Mouse (Mus musculus) hindbrain, embryonic 12.5 days (tissue): ENCODE data around the gene Lrrc27. TPM values are rescaled to one million over a fixed set of nuclear protein-coding genes. Genes with fewer than 3 reads are reported as not detected.

Source experiments
- ATAC-seq: fragments of 200-750 bp; cut with Nextera tagmentation; 2 replicates; pipeline ENCODE4 v1.8.0; 2017; ENCODE audit warnings: moderate TSS enrichment; ENCODE audit not compliant: low FRiP score
- H3K27ac ChIP-seq: fragments of 300-500 bp; sonication (generic); 2 replicates; pipeline ENCODE4 v1.5.1; 2016; ENCODE audit warnings: mild to moderate bottlenecking
- H3K27me3 ChIP-seq: fragments of 300-500 bp; sonication (generic); 2 replicates; pipeline ENCODE4 v1.6.1; 2016; ENCODE audit warnings: mild to moderate bottlenecking
- H3K36me3 ChIP-seq: fragments of 300-500 bp; sonication (generic); 2 replicates; pipeline ENCODE4 v1.6.1; 2016; ENCODE audit warnings: mild to moderate bottlenecking
- H3K4me1 ChIP-seq: fragments of 300-500 bp; sonication (generic); 2 replicates; pipeline ENCODE4 v1.6.1; 2016
- H3K4me2 ChIP-seq: fragments of 300-500 bp; sonication (generic); replicated peaks from 2 replicates; pipeline ENCODE4 v1.6.1; 2016; ENCODE audit warnings: mild to moderate bottlenecking
- H3K4me3 ChIP-seq: fragments of 300-500 bp; sonication (generic); 2 replicates; pipeline ENCODE4 v1.5.1; 2016; ENCODE audit warnings: mild to moderate bottlenecking
- H3K9ac ChIP-seq: fragments of 300-500 bp; sonication (generic); 2 replicates; pipeline ENCODE4 v1.6.1; 2016; ENCODE audit warnings: mild to moderate bottlenecking, moderate library complexity
- H3K9me3 ChIP-seq: fragments of 300-500 bp; sonication (generic); replicated peaks from 2 replicates; pipeline ENCODE4 v1.6.1; 2016; ENCODE audit warnings: mild to moderate bottlenecking
- WGBS: fragments of 180-500 bp; shearing (Covaris S2); methylation state at CpG from one replicate; pipeline ENCODE4 v1.1.7; 2016; 5-methylcytosine and 5-hydroxymethylcytosine counted together
- polyA plus RNA-seq: library from polyadenylated mRNA; unstranded; fragments of >200 nt; fragmentation: Nextera tagmentation; extraction: Ambion mirVana; gene quantifications from 2 replicates; pipeline ENCODE4 v1.2.1, GENCODE M21; 2016

Lrrc27 gene
- polyA plus RNA-seq, 1 experiment from 2014 or later: 3.2 TPM

GRCm38 (mm10) chr7:139215516-139215915, 2.7 kb downstream of the Lrrc27 start:
- ATAC-seq: no peak
- no peaks in the 10 kb centered on the region for H3K9me3 ChIP-seq
- no peak overlapping the region for H3K4me3 ChIP-seq
- peaks cover 12% of the 10 kb centered on the region for H3K4me1 ChIP-seq
- H3K27ac ChIP-seq: no peak overlapping the region
- no peak overlapping the region for H3K9ac ChIP-seq
- WGBS: 69% methylated on average over 1 of the region's 1 CpGs
- no peaks in the 10 kb centered on the region for H3K36me3 ChIP-seq
- H3K27me3 ChIP-seq: no peaks in the 10 kb centered on the region
- H3K4me2 ChIP-seq: no peak overlapping the region

GRCm38 (mm10) chr7:139215946-139216345, 3.2 kb downstream of the Lrrc27 start:
- H3K4me3 ChIP-seq: no peak overlapping the region
- no peaks in the 10 kb centered on the region for H3K9me3 ChIP-seq
- WGBS: 92% methylated on average over 7 of the region's 7 CpGs
- peaks cover 12% of the 10 kb centered on the region for H3K4me1 ChIP-seq
- H3K9ac ChIP-seq: no peak overlapping the region
- H3K36me3 ChIP-seq: no peaks in the 10 kb centered on the region
- H3K4me2 ChIP-seq: no peak overlapping the region
- H3K27ac ChIP-seq: no peak overlapping the region
- H3K27me3 ChIP-seq: no peaks in the 10 kb centered on the region
- ATAC-seq: no peak

GRCm38 (mm10) chr7:139216464-139216863, 3.7 kb downstream of the Lrrc27 start:
- Histone ChIP-seq H3K4me3 (no peak overlapping the region), H3K27ac (no peak overlapping the region), H3K9me3 (no peaks in the 10 kb centered on the region), H3K9ac (no peak overlapping the region), H3K4me2 (no peak overlapping the region), H3K4me1 (peaks cover 12% of the 10 kb centered on the region), H3K27me3 (no peaks in the 10 kb centered on the region), H3K36me3 (no peaks in the 10 kb centered on the region)
- no peak for ATAC-seq
- WGBS: 90% methylated on average over 9 of the region's 9 CpGs

- H3K4me1 ChIP-seq: peaks cover 10% of the 10 kb centered on the region
- no peak for ATAC-seq
- WGBS: 84% methylated on average over 7 of the region's 7 CpGs
Observed at GRCm38 (mm10) chr7:139217046-139217445, 4.3 kb downstream of the Lrrc27 start.

GRCm38 (mm10) chr7:139218641-139219415, 6.0 kb downstream of the Lrrc27 start:
- Histone ChIP-seq H3K27me3 (no peaks in the 10 kb centered on the region), H3K9ac (no peak overlapping the region), H3K36me3 (no peaks in the 10 kb centered on the region), H3K9me3 (no peaks in the 10 kb centered on the region), H3K4me2 (no peak overlapping the region), H3K4me1 (no peaks in the 10 kb centered on the region; the same call in none of the 2 replicates), H3K4me3 (no peak overlapping the region), H3K27ac (no peak overlapping the region)
- no peak for ATAC-seq
- 70% methylated on average over 6 of the region's 6 CpGs for WGBS

More at GRCm38 (mm10) chr7:139217046-139217445, 4.3 kb downstream of the Lrrc27 start:
- Histone ChIP-seq H3K4me2 (no peak overlapping the region), H3K4me3 (no peak overlapping the region), H3K36me3 (no peaks in the 10 kb centered on the region), H3K9me3 (no peaks in the 10 kb centered on the region), H3K27ac (no peak overlapping the region), H3K27me3 (no peaks in the 10 kb centered on the region), H3K9ac (no peak overlapping the region)

GRCm38 (mm10) chr7:139219486-139219885, 6.7 kb downstream of the Lrrc27 start:
- Histone ChIP-seq H3K27ac (no peak overlapping the region), H3K36me3 (no peaks in the 10 kb centered on the region), H3K4me2 (no peak overlapping the region), H3K4me1 (no peaks in the 10 kb centered on the region; the same call in none of the 2 replicates), H3K9me3 (no peaks in the 10 kb centered on the region), H3K27me3 (no peaks in the 10 kb centered on the region), H3K9ac (no peak overlapping the region), H3K4me3 (no peak overlapping the region)
- WGBS: 84% methylated on average over 5 of the region's 5 CpGs
- ATAC-seq: no peak

- H3K9me3 ChIP-seq: no peaks in the 10 kb centered on the region
- H3K4me2 ChIP-seq: no peak overlapping the region
- ATAC-seq: no peak
- H3K9ac ChIP-seq: no peak overlapping the region
- no peak overlapping the region for H3K27ac ChIP-seq
- H3K36me3 ChIP-seq: no peaks in the 10 kb centered on the region
- WGBS: 42% methylated on average over 2 of the region's 2 CpGs
- no peaks in the 10 kb centered on the region; the same call in none of the 2 replicates for H3K4me1 ChIP-seq
- no peak overlapping the region for H3K4me3 ChIP-seq
- no peaks in the 10 kb centered on the region for H3K27me3 ChIP-seq
Observed at GRCm38 (mm10) chr7:139220303-139220702, 7.5 kb downstream of the Lrrc27 start.

GRCm38 (mm10) chr7:139221072-139221471, 8.3 kb downstream of the Lrrc27 start:
- WGBS: 86% methylated on average over 5 of the region's 5 CpGs

GRCm38 (mm10) chr7:139221856-139222255, 9.1 kb downstream of the Lrrc27 start:
- no peak for ATAC-seq
- H3K9me3 ChIP-seq: no peaks in the 10 kb centered on the region
- no peak overlapping the region for H3K4me2 ChIP-seq
- H3K4me3 ChIP-seq: no peak overlapping the region
- H3K36me3 ChIP-seq: no peaks in the 10 kb centered on the region
- no peak overlapping the region for H3K27ac ChIP-seq
- WGBS: 61% methylated on average over 2 of the region's 2 CpGs
- H3K27me3 ChIP-seq: no peaks in the 10 kb centered on the region
- no peaks in the 10 kb centered on the region; the same call in none of the 2 replicates for H3K4me1 ChIP-seq
- no peak overlapping the region for H3K9ac ChIP-seq

More at GRCm38 (mm10) chr7:139221072-139221471, 8.3 kb downstream of the Lrrc27 start:
- H3K4me3 ChIP-seq: no peak overlapping the region
- H3K36me3 ChIP-seq: no peaks in the 10 kb centered on the region
- no peak overlapping the region for H3K9ac ChIP-seq
- no peaks in the 10 kb centered on the region; the same call in none of the 2 replicates for H3K4me1 ChIP-seq
- H3K4me2 ChIP-seq: no peak overlapping the region
- no peaks in the 10 kb centered on the region for H3K27me3 ChIP-seq
- H3K27ac ChIP-seq: no peak overlapping the region
- no peak for ATAC-seq
- no peaks in the 10 kb centered on the region for H3K9me3 ChIP-seq

- Histone ChIP-seq H3K4me2 (no peak overlapping the region), H3K4me3 (no peak overlapping the region), H3K27me3 (no peaks in the 10 kb centered on the region), H3K9me3 (no peaks in the 10 kb centered on the region), H3K9ac (no peak overlapping the region), H3K4me1 (no peaks in the 10 kb centered on the region; the same call in none of the 2 replicates), H3K36me3 (no peaks in the 10 kb centered on the region), H3K27ac (no peak overlapping the region)
- no peak for ATAC-seq
- 74% methylated on average over 4 of the region's 4 CpGs for WGBS
Observed at GRCm38 (mm10) chr7:139222341-139222740, 9.6 kb downstream of the Lrrc27 start.

GRCm38 (mm10) chr7:139224070-139224469, 11.3 kb downstream of the Lrrc27 start:
- Histone ChIP-seq H3K4me2 (no peak overlapping the region), H3K36me3 (no peaks in the 10 kb centered on the region), H3K27me3 (no peaks in the 10 kb centered on the region), H3K27ac (no peak overlapping the region), H3K4me1 (no peaks in the 10 kb centered on the region; the same call in 1 of the 2 replicates), H3K4me3 (no peak overlapping the region), H3K9me3 (no peaks in the 10 kb centered on the region), H3K9ac (no peak overlapping the region)
- WGBS: 78% methylated on average over 1 of the region's 1 CpGs
- no peak for ATAC-seq

- H3K27me3 ChIP-seq: no peaks in the 10 kb centered on the region
- no peak overlapping the region for H3K9ac ChIP-seq
- H3K9me3 ChIP-seq: no peaks in the 10 kb centered on the region
- no peaks in the 10 kb centered on the region for H3K36me3 ChIP-seq
- 75% methylated on average over 8 of the region's 8 CpGs for WGBS
- no peak for ATAC-seq
- H3K4me2 ChIP-seq: no peak overlapping the region
- no peaks in the 10 kb centered on the region for H3K4me1 ChIP-seq
- no peak overlapping the region for H3K27ac ChIP-seq
- H3K4me3 ChIP-seq: no peak overlapping the region
Observed at GRCm38 (mm10) chr7:139224725-139225124, 11.9 kb downstream of the Lrrc27 start.

GRCm38 (mm10) chr7:139226416-139226815, 13.6 kb downstream of the Lrrc27 start:
- WGBS: 91% methylated on average over 7 of the region's 7 CpGs
- ATAC-seq: no peak
- H3K4me1 ChIP-seq: no peaks in the 10 kb centered on the region
- H3K9me3 ChIP-seq: no peaks in the 10 kb centered on the region
- H3K27ac ChIP-seq: no peak overlapping the region
- no peak overlapping the region for H3K4me2 ChIP-seq
- H3K27me3 ChIP-seq: no peaks in the 10 kb centered on the region
- H3K4me3 ChIP-seq: no peak overlapping the region
- no peaks in the 10 kb centered on the region for H3K36me3 ChIP-seq
- no peak overlapping the region for H3K9ac ChIP-seq
